Mouse (Mus musculus) midbrain, embryonic 14.5 days (tissue): Measurements from ENCODE around the gene Ifi211. TPM values are rescaled to one million over a fixed set of nuclear protein-coding genes. Genes with fewer than 3 reads are reported as not detected.
"Not testable (repeated sequence)": the region's sequence is repeated elsewhere in the genome, so short reads cannot be mapped to it uniquely, and the experiment has no call there.

Experiments used
- ATAC-seq: fragments of 200-750 bp; cut with Nextera tagmentation; 2 replicates; pipeline ENCODE4 v1.8.0; 2017; ENCODE audit warnings: moderate number of reproducible peaks, moderate library complexity; ENCODE audit not compliant: low FRiP score, low TSS enrichment
- DNase-seq: peaks from one replicate; pipeline ENCODE4 v3.0.0-alpha.2; 2015
- H3K27ac ChIP-seq: fragments of 300-500 bp; sonication (generic); replicated peaks from 2 replicates; pipeline ENCODE4 v1.5.1; 2014; ENCODE audit warnings: mild to moderate bottlenecking, low read depth, low read length, moderate library complexity
- H3K27me3 ChIP-seq: fragments of 300-500 bp; sonication (generic); 2 replicates; pipeline ENCODE4 v1.6.1; 2014; ENCODE audit warnings: low read length, control low read depth, mixed read lengths; ENCODE audit not compliant: control insufficient read depth, insufficient read depth
- H3K36me3 ChIP-seq: fragments of 300-500 bp; sonication (generic); 2 replicates; pipeline ENCODE4 v1.6.1; 2014; ENCODE audit warnings: low read length, control low read depth; ENCODE audit not compliant: control insufficient read depth, insufficient read depth
- H3K4me1 ChIP-seq: fragments of 300-500 bp; sonication (generic); 2 replicates; pipeline ENCODE4 v1.6.1; 2014; ENCODE audit warnings: mild to moderate bottlenecking, antibody characterized with exemption, low read length, control low read depth; ENCODE audit not compliant: control insufficient read depth, insufficient read depth
- H3K4me2 ChIP-seq: fragments of 300-500 bp; sonication (generic); 2 replicates; pipeline ENCODE4 v1.6.1; 2014; ENCODE audit warnings: mild to moderate bottlenecking, low read length, moderate library complexity
- H3K4me3 ChIP-seq: fragments of 300-500 bp; sonication (generic); replicated peaks from 2 replicates; pipeline ENCODE4 v1.5.1; 2014; ENCODE audit warnings: low read depth, low read length
- H3K9ac ChIP-seq: fragments of 300-500 bp; sonication (generic); replicated peaks from 2 replicates; pipeline ENCODE4 v1.6.1; 2014; ENCODE audit warnings: mild to moderate bottlenecking, low read length, moderate library complexity
- H3K9me3 ChIP-seq: fragments of 300-500 bp; sonication (generic); 2 replicates; pipeline ENCODE4 v1.6.1; 2016; ENCODE audit warnings: low read length, control low read depth, mixed read lengths; ENCODE audit not compliant: control insufficient read depth
- WGBS: fragments of 180-500 bp; shearing (Covaris S2); extraction: QIAGEN DNeasy Blood & Tissue Kit; methylation state at CpG from one replicate; pipeline ENCODE4 v1.1.7; 2014; 5-methylcytosine and 5-hydroxymethylcytosine counted together
- polyA plus RNA-seq: library from polyadenylated mRNA; unstranded; fragments of >200 nt; fragmentation: Nextera tagmentation; extraction: Ambion mirVana; gene quantifications from 2 replicates; pipeline ENCODE4 v1.2.1, GENCODE M21; 2014

Gene Ifi211
- polyA plus RNA-seq, 1 experiment from 2014 or later = 2.8 TPM

- H3K9me3 ChIP-seq, H3K9ac ChIP-seq: not testable (repeated sequence)
Measured at GRCm38 (mm10) chr1:173889741-173890140, 23.1 kb downstream of the Ifi211 start.

GRCm38 (mm10) chr1:173887026-173887787, 25.6 kb downstream of the Ifi211 start:
- WGBS = 100% methylated on average over 1 of the region's 2 CpGs
- H3K4me3 ChIP-seq = not testable (repeated sequence)

More at GRCm38 (mm10) chr1:173889741-173890140, 23.1 kb downstream of the Ifi211 start:
- H3K27ac ChIP-seq, ATAC-seq, H3K4me1 ChIP-seq, H3K4me3 ChIP-seq, DNase-seq, H3K27me3 ChIP-seq, H3K36me3 ChIP-seq, H3K4me2 ChIP-seq: not testable (repeated sequence)

DNA sequence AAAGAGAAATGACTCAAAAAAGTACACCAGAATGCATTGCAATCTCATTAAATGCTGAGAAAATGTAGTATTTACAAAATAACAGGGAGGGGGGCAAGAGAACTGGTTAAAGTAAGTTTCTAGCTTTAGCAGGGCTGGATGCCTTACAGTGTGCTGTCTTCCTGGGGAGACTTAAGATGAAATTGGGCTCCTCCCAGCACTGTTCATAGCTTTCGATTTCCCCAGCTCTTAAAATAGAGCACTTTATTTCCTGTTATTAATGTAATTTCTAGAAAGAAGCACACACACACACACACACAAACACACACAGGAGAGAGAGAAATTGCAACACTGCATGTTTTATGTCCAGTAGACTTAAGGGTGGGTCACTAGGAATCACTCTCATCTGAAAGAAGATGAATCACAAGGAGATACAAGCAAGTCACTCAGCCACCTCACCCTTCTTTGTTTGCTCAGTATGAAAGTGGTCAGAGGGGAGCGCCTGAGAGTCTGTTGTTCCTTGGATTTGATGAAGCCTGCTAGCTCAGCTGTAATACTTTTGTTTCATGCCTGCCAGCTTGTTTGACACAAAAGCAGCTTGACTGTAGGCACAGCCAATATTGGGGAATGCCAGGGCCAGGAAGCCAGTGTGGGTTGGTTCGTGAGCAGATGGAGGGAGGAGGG, 32.7 kb downstream of the Ifi211 start:
- ATAC-seq = peak; percentile 29; the same call in 1 of the 2 replicates
- not testable (repeated sequence) for DNase-seq
- WGBS = 74% methylated on average over 3 of the region's 3 CpGs

More at GRCm38 (mm10) chr1:173887026-173887787, 25.6 kb downstream of the Ifi211 start:
- not testable (repeated sequence) for H3K4me1 ChIP-seq, H3K9me3 ChIP-seq, DNase-seq, ATAC-seq, H3K27ac ChIP-seq, H3K36me3 ChIP-seq, H3K9ac ChIP-seq, H3K4me2 ChIP-seq, H3K27me3 ChIP-seq

GRCm38 (mm10) chr1:173879225-173879987, 33.4 kb downstream of the Ifi211 start:
- H3K4me3 ChIP-seq, H3K27ac ChIP-seq, H3K9me3 ChIP-seq, H3K9ac ChIP-seq, DNase-seq, ATAC-seq, H3K27me3 ChIP-seq, H3K4me2 ChIP-seq, H3K36me3 ChIP-seq, H3K4me1 ChIP-seq: not testable (repeated sequence)
- 82% methylated on average over 5 of the region's 5 CpGs for WGBS

More for the DNA sequence above, 32.7 kb downstream of the Ifi211 start:
- H3K4me2 ChIP-seq, H3K36me3 ChIP-seq, H3K27ac ChIP-seq, H3K4me3 ChIP-seq, H3K27me3 ChIP-seq, H3K4me1 ChIP-seq, H3K9me3 ChIP-seq, H3K9ac ChIP-seq: not testable (repeated sequence)

DNA sequence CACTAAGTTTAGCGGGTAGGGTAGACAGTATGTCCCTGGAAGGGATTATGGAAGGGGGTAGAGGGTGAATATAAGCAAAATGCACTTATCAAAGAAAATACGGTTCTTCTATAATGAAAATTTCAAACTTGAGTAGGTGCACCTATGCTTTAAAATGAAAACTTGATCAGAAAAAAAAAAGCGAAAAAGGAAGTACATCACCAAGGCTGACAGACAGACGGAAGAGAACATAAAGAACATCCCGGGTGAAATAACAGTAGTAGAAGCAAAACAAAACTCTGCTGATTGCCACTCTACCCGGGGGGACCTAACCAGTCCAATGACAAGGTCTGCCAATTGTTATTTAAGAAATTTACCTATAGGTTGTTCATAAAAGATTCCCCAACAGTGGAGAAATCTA, 34.6 kb downstream of the Ifi211 start:
- H3K9me3 ChIP-seq, H3K9ac ChIP-seq, H3K27me3 ChIP-seq, H3K4me3 ChIP-seq, H3K36me3 ChIP-seq, H3K27ac ChIP-seq, DNase-seq, ATAC-seq, H3K4me2 ChIP-seq, H3K4me1 ChIP-seq: not testable (repeated sequence)
- 96% methylated on average over 6 of the region's 6 CpGs for WGBS

GRCm38 (mm10) chr1:173877125-173877524, 35.7 kb downstream of the Ifi211 start:
- DNase-seq, H3K4me3 ChIP-seq, H3K27me3 ChIP-seq, H3K27ac ChIP-seq, H3K4me1 ChIP-seq, H3K4me2 ChIP-seq, ATAC-seq, H3K9me3 ChIP-seq, H3K9ac ChIP-seq, H3K36me3 ChIP-seq: not testable (repeated sequence)
- WGBS = 95% methylated on average over 1 of the region's 1 CpGs

DNA sequence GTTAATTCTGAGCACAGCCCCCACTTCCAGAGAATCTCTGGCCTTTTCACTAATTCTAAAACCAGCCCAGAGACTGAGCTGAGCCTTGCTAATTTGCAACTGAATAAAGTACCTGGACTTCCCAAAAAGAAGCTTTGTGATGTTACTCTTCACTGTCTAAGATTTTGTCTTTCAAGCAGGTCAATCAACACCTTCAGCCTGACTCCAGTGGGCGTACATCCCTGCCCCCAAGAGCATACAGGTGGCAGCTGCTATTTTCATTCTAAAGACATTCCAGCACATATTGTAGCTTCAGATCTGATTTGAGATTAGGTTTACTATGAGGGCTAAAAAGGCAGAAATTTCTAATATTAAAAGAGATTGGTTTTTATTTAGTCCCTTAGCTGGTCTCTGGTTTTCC, 44.3 kb downstream of the Ifi211 start:
- H3K4me1 ChIP-seq, H3K4me2 ChIP-seq, H3K36me3 ChIP-seq, H3K27me3 ChIP-seq, H3K27ac ChIP-seq, ATAC-seq, H3K9ac ChIP-seq, DNase-seq, H3K9me3 ChIP-seq, H3K4me3 ChIP-seq: not testable (repeated sequence)
- 65% methylated on average over 1 of the region's 1 CpGs for WGBS

DNA sequence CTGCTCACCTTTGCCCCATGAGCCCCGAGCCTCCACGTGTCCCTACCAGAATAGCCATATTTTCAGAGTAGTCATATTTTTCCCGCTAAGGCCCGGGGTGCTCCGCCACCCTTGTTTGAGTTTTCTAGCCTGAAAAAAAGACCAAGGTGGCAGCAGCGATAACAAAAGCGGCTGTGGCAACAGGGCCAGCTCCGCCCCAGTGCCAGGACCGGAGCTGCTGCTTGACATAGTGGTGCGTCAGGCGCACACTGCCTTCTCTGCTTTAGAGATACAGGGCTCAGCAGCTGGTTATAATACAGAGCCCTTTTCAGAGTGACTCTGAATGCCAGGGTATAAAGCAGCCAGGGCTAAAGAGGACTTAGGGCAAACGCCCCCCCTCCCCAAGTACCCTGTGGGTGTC, 46.3 kb downstream of the Ifi211 start:
- WGBS = 86% methylated on average over 12 of the region's 12 CpGs
- Histone ChIP-seq H3K4me1 (no peaks in the 10 kb centered on the region), H3K4me3 (no peak overlapping the region), H3K4me2 (no peak overlapping the region), H3K9me3 (no peaks in the 10 kb centered on the region), H3K27ac (no peak overlapping the region), H3K36me3 (no peaks in the 10 kb centered on the region), H3K9ac (no peak overlapping the region), H3K27me3 (no peaks in the 10 kb centered on the region)
- DNase-seq (no peak), ATAC-seq (no peak)
